Mouse (Mus musculus) neural tube, embryonic 12.5 days (tissue): ENCODE measurements around the gene Lcn2. TPM values are rescaled to one million over a fixed set of nuclear protein-coding genes. Genes with fewer than 3 reads are reported as not detected.

Source experiments
- ATAC-seq: fragments of 200-750 bp; cut with Nextera tagmentation; 2 replicates; pipeline ENCODE4 v1.8.0; 2017; ENCODE audit warnings: low read depth, mild to moderate bottlenecking, moderate TSS enrichment, moderate library complexity; ENCODE audit not compliant: low FRiP score
- H3K27ac ChIP-seq: fragments of 300-500 bp; sonication (generic); 2 replicates; pipeline ENCODE4 v1.5.1; 2016
- H3K27me3 ChIP-seq: fragments of 300-500 bp; sonication (generic); replicated peaks from 2 replicates; pipeline ENCODE4 v1.6.1; 2016; ENCODE audit warnings: mild to moderate bottlenecking
- H3K36me3 ChIP-seq: fragments of 300-500 bp; sonication (generic); 2 replicates; pipeline ENCODE4 v1.6.1; 2016; ENCODE audit warnings: mild to moderate bottlenecking
- H3K4me1 ChIP-seq: fragments of 300-500 bp; sonication (generic); 2 replicates; pipeline ENCODE4 v1.6.1; 2016
- H3K4me2 ChIP-seq: fragments of 300-500 bp; sonication (generic); replicated peaks from 2 replicates; pipeline ENCODE4 v1.6.1; 2016; ENCODE audit warnings: mild to moderate bottlenecking
- H3K4me3 ChIP-seq: fragments of 300-500 bp; sonication (generic); 2 replicates; pipeline ENCODE4 v1.5.1; 2016
- H3K9ac ChIP-seq: fragments of 300-500 bp; sonication (generic); 2 replicates; pipeline ENCODE4 v1.6.1; 2016; ENCODE audit warnings: mild to moderate bottlenecking
- H3K9me3 ChIP-seq: fragments of 300-500 bp; sonication (generic); 2 replicates; pipeline ENCODE4 v1.6.1; 2016; ENCODE audit warnings: mild to moderate bottlenecking
- WGBS: fragments of 180-500 bp; shearing (Covaris S2); methylation state at CpG from one replicate; pipeline ENCODE4 v1.1.7; 2016; 5-methylcytosine and 5-hydroxymethylcytosine counted together
- polyA plus RNA-seq: library from polyadenylated mRNA; unstranded; fragments of >200 nt; fragmentation: Nextera tagmentation; extraction: Ambion mirVana; gene quantifications from 2 replicates; pipeline ENCODE4 v1.2.1, GENCODE M21; 2016

The Lcn2 gene
- 0.68 and 1.1 TPM in 2 replicates for polyA plus RNA-seq

DNA sequence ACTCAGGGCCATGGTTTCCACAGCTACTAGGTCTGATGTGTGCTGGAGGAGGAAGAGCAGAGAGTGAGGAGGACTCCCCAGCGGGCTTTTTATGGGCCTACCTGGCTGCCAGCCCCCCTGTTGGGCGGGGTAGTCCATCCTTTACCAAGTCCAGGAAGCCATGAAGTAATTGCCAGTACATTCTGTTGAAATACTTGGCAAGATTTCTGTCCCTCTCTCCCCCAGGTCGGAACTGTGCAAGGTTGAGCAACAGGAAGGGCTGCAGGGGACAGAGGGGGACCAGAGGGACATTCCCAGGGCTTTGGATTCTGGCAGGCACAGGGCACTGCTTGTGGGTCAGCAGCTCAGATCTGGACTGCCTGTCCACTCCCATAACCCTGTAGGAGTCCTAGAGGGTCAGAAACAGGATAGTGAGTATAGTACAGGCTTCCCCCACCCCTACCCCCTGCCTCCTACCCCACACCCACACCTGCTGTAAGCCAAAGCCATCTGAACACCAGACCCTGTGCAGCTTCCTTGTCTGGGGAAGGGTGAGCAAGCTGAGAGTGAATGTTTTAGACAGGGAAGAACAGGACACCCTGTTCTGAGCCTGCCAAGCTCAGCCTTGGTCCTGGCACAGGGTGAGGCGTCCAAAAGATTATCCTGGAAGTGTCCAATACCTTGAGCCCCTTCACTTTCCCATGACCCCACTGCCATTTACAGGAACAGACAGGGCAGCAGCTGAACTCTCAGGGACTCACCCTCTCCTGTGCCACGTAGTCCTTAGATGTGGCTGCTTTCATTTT, at the start of gene Lcn2:
TSS of gene Lcn2 (minus strand) at position 547 of the 785 bp plus-strand sequence.
- peaks cover 14% of the 10 kb centered on the region; the same call in 1 of the 2 replicates for H3K27me3 ChIP-seq
- no peak within 1 kb of the TSS for H3K27ac ChIP-seq
- no peak within 1 kb of the TSS for H3K9ac ChIP-seq
- no peaks in the 10 kb centered on the region for H3K36me3 ChIP-seq
- no peak for ATAC-seq
- 61% methylated on average over 5 of the region's 5 CpGs for WGBS
- no peaks in the 10 kb centered on the region for H3K9me3 ChIP-seq
- H3K4me1 ChIP-seq: no peaks in the 10 kb centered on the region
- H3K4me2 ChIP-seq: no peak within 1 kb of the TSS
- no peak within 1 kb of the TSS for H3K4me3 ChIP-seq

- WGBS: 65% methylated on average over 2 of the region's 2 CpGs
- H3K9ac ChIP-seq: peak overlapping the region; percentile 5; the same call in 1 of the 2 replicates
- H3K36me3 ChIP-seq: no peaks in the 10 kb centered on the region
- no peak overlapping the region for H3K4me3 ChIP-seq
- no peak for ATAC-seq
- no peaks in the 10 kb centered on the region for H3K27me3 ChIP-seq
- no peak overlapping the region for H3K27ac ChIP-seq
- no peaks in the 10 kb centered on the region for H3K9me3 ChIP-seq
- no peak overlapping the region for H3K4me2 ChIP-seq
- peaks cover 21% of the 10 kb centered on the region for H3K4me1 ChIP-seq
These were observed 49.6 kb upstream of the Lcn2 start for GRCm38 (mm10) chr2:32437612-32438166.

GRCm38 (mm10) chr2:32436686-32437372, 48.8 kb upstream of the Lcn2 start:
- Histone ChIP-seq H3K27ac (0 out of 2 replicates have a peak overlapping the region, but pooled peaks have one; percentile 5), H3K27me3 (no peaks in the 10 kb centered on the region), H3K9me3 (no peaks in the 10 kb centered on the region), H3K9ac (no peak overlapping the region), H3K4me3 (no peak overlapping the region), H3K36me3 (no peaks in the 10 kb centered on the region), H3K4me1 (peaks cover 21% of the 10 kb centered on the region), H3K4me2 (no peak overlapping the region)
- WGBS: 63% methylated on average over 3 of the region's 3 CpGs
- no peak for ATAC-seq

DNA sequence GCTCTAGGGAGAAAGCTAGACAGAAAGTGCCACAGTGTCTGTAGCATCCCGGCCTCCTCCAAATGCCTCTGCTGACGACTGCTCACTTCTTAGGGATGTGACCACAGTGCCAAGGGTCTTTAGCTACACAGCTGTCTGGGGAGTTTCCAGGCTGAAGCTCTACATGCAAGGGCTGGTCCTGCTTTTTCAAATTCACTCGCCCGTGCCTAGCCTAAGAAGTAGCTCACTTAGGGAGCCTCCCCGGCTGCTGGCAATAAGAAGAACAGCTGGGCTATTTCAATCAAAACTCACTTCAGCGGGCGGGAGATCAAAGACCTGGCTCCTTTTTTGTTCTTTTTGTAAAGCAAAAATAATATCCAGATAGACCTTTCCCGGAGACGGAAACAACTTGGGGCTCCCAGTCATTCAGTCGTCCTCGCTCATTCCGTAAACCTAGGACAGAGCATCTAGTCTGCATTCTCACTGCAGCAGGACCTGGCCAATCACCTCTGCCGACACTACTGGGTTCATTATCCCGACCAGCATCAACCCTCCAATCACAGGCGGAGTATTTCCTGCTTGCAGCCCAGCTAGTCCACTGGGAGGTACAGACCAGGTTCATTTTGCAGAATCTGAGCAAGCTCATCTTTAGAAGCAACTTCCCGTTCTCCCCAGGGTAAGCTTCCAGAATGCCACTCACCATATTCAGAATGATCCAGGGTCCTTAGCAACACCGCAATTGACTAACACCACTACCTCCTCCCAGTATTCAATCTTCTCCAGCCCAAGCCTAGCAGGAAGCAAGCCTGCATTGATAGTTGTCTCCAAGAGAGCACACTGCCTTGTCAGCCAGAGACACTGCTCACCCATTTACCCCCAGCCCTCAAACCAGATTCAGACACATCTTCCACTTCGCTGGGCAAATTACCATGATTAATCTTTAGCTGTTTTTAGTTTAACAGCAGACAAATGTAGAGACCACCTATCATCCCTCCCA, 42.9 kb upstream of the Lcn2 start:
- Histone ChIP-seq H3K36me3 (no peaks in the 10 kb centered on the region), H3K9ac (peak overlapping the region; percentile 68), H3K4me1 (peaks cover 40% of the 10 kb centered on the region), H3K27ac (peak overlapping the region; percentile 82), H3K27me3 (no peaks in the 10 kb centered on the region), H3K9me3 (no peaks in the 10 kb centered on the region), H3K4me2 (peak overlapping the region; percentile 83), H3K4me3 (peak overlapping the region; percentile 46)
- ATAC-seq: peak; percentile 94
- 8% methylated on average over 18 of the region's 18 CpGs for WGBS

DNA sequence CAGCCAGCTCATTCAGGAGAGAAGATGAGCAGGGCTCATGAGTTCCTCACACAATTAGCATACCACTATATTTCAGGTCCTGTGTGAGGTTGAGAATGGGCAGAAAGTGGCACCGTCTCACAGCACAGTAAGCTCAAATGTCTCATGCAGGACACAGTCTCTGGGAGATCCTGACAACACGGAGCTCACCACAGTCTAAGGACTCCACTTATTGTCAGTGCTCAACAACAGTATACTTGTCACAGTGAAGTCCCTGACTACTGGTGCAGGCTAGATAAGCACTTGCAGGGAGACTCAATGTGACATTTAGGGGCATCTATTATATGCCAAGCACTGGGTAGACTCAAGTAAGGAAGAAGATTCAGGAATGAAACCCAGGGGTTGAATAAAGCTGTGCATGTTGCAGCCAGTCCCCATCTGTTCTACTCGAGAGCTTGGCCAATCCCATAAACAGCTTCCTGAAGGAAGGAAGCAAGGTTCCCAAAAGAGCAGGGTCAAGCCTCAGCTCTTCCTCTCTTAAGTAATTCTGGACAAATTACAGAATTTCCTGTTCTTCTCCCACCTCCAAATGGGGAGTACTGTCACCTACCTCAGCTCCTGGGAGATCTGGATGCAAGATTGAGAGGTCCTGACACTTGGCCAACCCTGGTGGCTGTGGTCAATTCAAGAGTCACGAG, 41.3 kb upstream of the Lcn2 start:
- Histone ChIP-seq H3K4me2 (peak overlapping the region; percentile 83), H3K27ac (0 out of 2 replicates have a peak overlapping the region, but pooled peaks have one; percentile 53), H3K27me3 (no peaks in the 10 kb centered on the region), H3K36me3 (no peaks in the 10 kb centered on the region), H3K4me3 (peak overlapping the region; percentile 25), H3K9me3 (no peaks in the 10 kb centered on the region), H3K9ac (peak overlapping the region; percentile 51; the same call in 1 of the 2 replicates), H3K4me1 (peaks cover 47% of the 10 kb centered on the region)
- WGBS: 78% methylated on average over 4 of the region's 4 CpGs
- no peak for ATAC-seq

DNA sequence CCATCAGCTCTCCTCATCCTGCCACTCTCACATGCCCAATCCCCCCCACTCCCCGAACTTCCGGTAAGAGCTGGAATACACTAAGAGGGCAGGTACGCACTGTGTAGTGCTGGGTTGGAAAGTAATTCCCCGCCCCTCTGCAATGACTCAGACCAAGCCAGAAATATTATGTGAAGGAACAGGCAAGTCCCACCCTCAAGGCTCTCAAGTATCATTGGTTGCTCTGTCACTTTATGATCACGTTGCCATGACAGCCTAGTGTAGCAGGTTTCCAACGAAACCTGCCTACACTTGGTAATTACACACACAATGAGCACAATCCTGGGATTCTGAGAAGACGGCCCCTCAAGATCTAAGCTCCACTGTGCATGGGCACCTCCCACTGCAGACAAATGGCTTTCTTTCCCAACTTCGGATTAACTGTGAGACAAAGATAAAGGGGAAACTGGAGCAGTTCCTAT, 40.2 kb upstream of the Lcn2 start:
- peak overlapping the region; percentile 25 for H3K4me3 ChIP-seq
- peak; percentile 45; the same call in 1 of the 2 replicates for ATAC-seq

GRCm38 (mm10) chr2:32427720-32428119, 39.7 kb upstream of the Lcn2 start:
- Histone ChIP-seq H3K4me1 (peaks cover 62% of the 10 kb centered on the region), H3K27me3 (no peaks in the 10 kb centered on the region), H3K9ac (no peak overlapping the region), H3K4me2 (peak overlapping the region; percentile 83), H3K27ac (no peak overlapping the region), H3K36me3 (no peaks in the 10 kb centered on the region), H3K9me3 (no peaks in the 10 kb centered on the region), H3K4me3 (no peak overlapping the region)
- ATAC-seq: no peak
- WGBS: 87% methylated on average over 5 of the region's 5 CpGs

More for the DNA sequence above, 40.2 kb upstream of the Lcn2 start:
- Histone ChIP-seq H3K9ac (peak overlapping the region; percentile 51; the same call in 1 of the 2 replicates), H3K4me1 (peaks cover 58% of the 10 kb centered on the region), H3K9me3 (no peaks in the 10 kb centered on the region), H3K27ac (peak overlapping the region; percentile 53; the same call in 1 of the 2 replicates), H3K36me3 (no peaks in the 10 kb centered on the region), H3K4me2 (peak overlapping the region; percentile 83), H3K27me3 (no peaks in the 10 kb centered on the region)
- WGBS: 39% methylated on average over 8 of the region's 8 CpGs

- Histone ChIP-seq H3K4me1 (peaks cover 55% of the 10 kb centered on the region), H3K4me2 (no peak overlapping the region), H3K27ac (no peak overlapping the region), H3K36me3 (peaks cover under 1% of the 10 kb centered on the region; the same call in 1 of the 2 replicates), H3K27me3 (no peaks in the 10 kb centered on the region), H3K4me3 (no peak overlapping the region), H3K9ac (no peak overlapping the region), H3K9me3 (no peaks in the 10 kb centered on the region)
- WGBS: 93% methylated on average over 1 of the region's 1 CpGs
- ATAC-seq: no peak
These were observed 38.1 kb upstream of the Lcn2 start for GRCm38 (mm10) chr2:32426141-32426540.

- peaks cover 6% of the 10 kb centered on the region for H3K36me3 ChIP-seq
- H3K9me3 ChIP-seq: no peaks in the 10 kb centered on the region
- no peaks in the 10 kb centered on the region for H3K27me3 ChIP-seq
- H3K4me3 ChIP-seq: no peak overlapping the region
- no peak for ATAC-seq
- 88% methylated on average over 5 of the region's 5 CpGs for WGBS
- H3K4me2 ChIP-seq: no peak overlapping the region
- no peak overlapping the region for H3K27ac ChIP-seq
- no peak overlapping the region for H3K9ac ChIP-seq
- peaks cover 52% of the 10 kb centered on the region for H3K4me1 ChIP-seq
These were observed 37.5 kb upstream of the Lcn2 start for GRCm38 (mm10) chr2:32425568-32425967.

- WGBS: 77% methylated on average over 3 of the region's 3 CpGs
- H3K9ac ChIP-seq: no peak overlapping the region
- peak overlapping the region; percentile 8; the same call in 1 of the 2 replicates for H3K27ac ChIP-seq
- no peak for ATAC-seq
- no peaks in the 10 kb centered on the region for H3K9me3 ChIP-seq
- H3K4me3 ChIP-seq: no peak overlapping the region
- H3K36me3 ChIP-seq: peaks cover 14% of the 10 kb centered on the region
- H3K4me2 ChIP-seq: no peak overlapping the region
- H3K4me1 ChIP-seq: peaks cover 44% of the 10 kb centered on the region
- no peaks in the 10 kb centered on the region for H3K27me3 ChIP-seq
These were observed 36.7 kb upstream of the Lcn2 start for GRCm38 (mm10) chr2:32424796-32425195.
